Mouse (Mus musculus): Measurements from ENCODE around the gene Daglb. TPM values are rescaled to one million over a fixed set of nuclear protein-coding genes. Genes with fewer than 3 reads are reported as not detected.

Daglb gene
- polyA plus RNA-seq, 1 experiment from 2014 or later = 9.2 TPM

- Histone ChIP-seq H3K36me3 (ENCODE audit: insufficient read depth) (no peaks in the 10 kb centered on the region; the same call in 1 of the 2 replicates), H3K27ac (ENCODE audit: low read depth) (peak overlapping the region; percentile 99), H3K4me1 (ENCODE audit: insufficient read depth) (peaks cover 21% of the 10 kb centered on the region), H3K9me3 (ENCODE audit: low read depth, low read length) (no peaks in the 10 kb centered on the region), H3K4me2 (peak overlapping the region; percentile 91), H3K9ac (peak overlapping the region; percentile 99), H3K27me3 (ENCODE audit: insufficient read depth, low read length) (no peaks in the 10 kb centered on the region), H3K4me3 (ENCODE audit: low read depth, low read length) (peak overlapping the region; percentile 99)
- no peak for TF ChIP-seq CTCF (IDR thresholded peaks at IDR 0.05; ENCODE audit: low read depth)
- DNase-seq (peak; percentile 75), ATAC-seq (ENCODE audit: insufficient read depth) (no peak)
- WGBS = under 1% methylated on average over 28 of the region's 28 CpGs
These were observed 62.4 kb downstream of the Daglb start for GRCm38 (mm10) chr5:143526698-143527331.

- H3K27me3 ChIP-seq (ENCODE audit: insufficient read depth, low read length) = no peaks in the 10 kb centered on the region
- H3K4me2 ChIP-seq = peak within 1 kb of the TSS; percentile 91
- peak within 1 kb of the TSS; percentile 99 for H3K9ac ChIP-seq
- peak within 1 kb of the TSS; percentile 99 for H3K4me3 ChIP-seq (ENCODE audit: low read depth, low read length)
- no peaks in the 10 kb centered on the region for H3K9me3 ChIP-seq (ENCODE audit: low read depth, low read length)
- H3K27ac ChIP-seq (ENCODE audit: low read depth) = peak within 1 kb of the TSS; percentile 99
- under 1% methylated on average over 97 of the region's 105 CpGs for WGBS
- peaks cover 21% of the 10 kb centered on the region for H3K4me1 ChIP-seq (ENCODE audit: insufficient read depth)
- no peak for TF ChIP-seq CTCF (IDR thresholded peaks at IDR 0.05; ENCODE audit: low read depth)
- no peaks in the 10 kb centered on the region; the same call in 1 of the 2 replicates for H3K36me3 ChIP-seq (ENCODE audit: insufficient read depth)
- ATAC-seq (ENCODE audit: insufficient read depth) = peak; percentile 95
- peak; percentile 99 for DNase-seq
These were observed 63.3 kb downstream of the Daglb start, which contains the start of gene Rac1 for GRCm38 (mm10) chr5:143527486-143528307. Rac1 (minus strand) TSS chr5:143528036.

- DNase-seq (no peak), ATAC-seq (ENCODE audit: insufficient read depth) (no peak)
- peak overlapping the region; percentile 91 for H3K4me2 ChIP-seq
- peak overlapping the region; percentile 99 for H3K4me3 ChIP-seq (ENCODE audit: low read depth, low read length)
- 0 out of 2 replicates have a peak, but pooled peaks have one; percentile 1 for TF ChIP-seq CTCF (IDR thresholded peaks at IDR 0.05; ENCODE audit: low read depth)
- no peaks in the 10 kb centered on the region for H3K27me3 ChIP-seq (ENCODE audit: insufficient read depth, low read length)
- peak overlapping the region; percentile 99 for H3K9ac ChIP-seq
- 14% methylated on average over 7 of the region's 7 CpGs for WGBS
- no peaks in the 10 kb centered on the region; the same call in 1 of the 2 replicates for H3K36me3 ChIP-seq (ENCODE audit: insufficient read depth)
- peak overlapping the region; percentile 99 for H3K27ac ChIP-seq (ENCODE audit: low read depth)
- peaks cover 21% of the 10 kb centered on the region for H3K4me1 ChIP-seq (ENCODE audit: insufficient read depth)
- no peaks in the 10 kb centered on the region for H3K9me3 ChIP-seq (ENCODE audit: low read depth, low read length)
These were observed 63.9 kb downstream of the Daglb start for GRCm38 (mm10) chr5:143528308-143528683.

- ATAC-seq (ENCODE audit: insufficient read depth) = no peak
- H3K27me3 ChIP-seq (ENCODE audit: insufficient read depth, low read length) = no peaks in the 10 kb centered on the region
- no peak overlapping the region for H3K4me3 ChIP-seq (ENCODE audit: low read depth, low read length)
- H3K36me3 ChIP-seq (ENCODE audit: insufficient read depth) = no peaks in the 10 kb centered on the region
- DNase-seq = no peak
- peaks cover 11% of the 10 kb centered on the region for H3K4me1 ChIP-seq (ENCODE audit: insufficient read depth)
- H3K9me3 ChIP-seq (ENCODE audit: low read depth, low read length) = no peaks in the 10 kb centered on the region
- H3K4me2 ChIP-seq = no peak overlapping the region
- 62% methylated on average over 7 of the region's 7 CpGs for WGBS
- H3K9ac ChIP-seq = no peak overlapping the region
- H3K27ac ChIP-seq (ENCODE audit: low read depth) = no peak overlapping the region
- no peak for TF ChIP-seq CTCF (IDR thresholded peaks at IDR 0.05; ENCODE audit: low read depth)
These were observed 66.3 kb downstream of the Daglb start for GRCm38 (mm10) chr5:143530715-143531114.

GRCm38 (mm10) chr5:143534922-143535321 is 70.5 kb downstream of the Daglb start:
- H3K4me1 ChIP-seq (ENCODE audit: insufficient read depth) = no peaks in the 10 kb centered on the region
- DNase-seq (no peak), ATAC-seq (ENCODE audit: insufficient read depth) (no peak)
- no peak overlapping the region for H3K9ac ChIP-seq
- no peak overlapping the region for H3K4me2 ChIP-seq
- no peak overlapping the region for H3K27ac ChIP-seq (ENCODE audit: low read depth)
- no peaks in the 10 kb centered on the region for H3K9me3 ChIP-seq (ENCODE audit: low read depth, low read length)
- 78% methylated on average over 4 of the region's 4 CpGs for WGBS
- TF ChIP-seq CTCF (IDR thresholded peaks at IDR 0.05; ENCODE audit: low read depth) = no peak
- no peaks in the 10 kb centered on the region for H3K27me3 ChIP-seq (ENCODE audit: insufficient read depth, low read length)
- no peaks in the 10 kb centered on the region for H3K36me3 ChIP-seq (ENCODE audit: insufficient read depth)
- no peak overlapping the region for H3K4me3 ChIP-seq (ENCODE audit: low read depth, low read length)

- H3K4me1 ChIP-seq (ENCODE audit: insufficient read depth) = no peaks in the 10 kb centered on the region
- H3K27me3 ChIP-seq (ENCODE audit: insufficient read depth, low read length) = no peaks in the 10 kb centered on the region
- TF ChIP-seq CTCF (IDR thresholded peaks at IDR 0.05; ENCODE audit: low read depth) = no peak
- DNase-seq = no peak
- no peak overlapping the region for H3K4me2 ChIP-seq
- H3K4me3 ChIP-seq (ENCODE audit: low read depth, low read length) = no peak overlapping the region
- 28% methylated on average over 2 of the region's 2 CpGs for WGBS
- no peak overlapping the region for H3K9ac ChIP-seq
- no peaks in the 10 kb centered on the region for H3K36me3 ChIP-seq (ENCODE audit: insufficient read depth)
- ATAC-seq (ENCODE audit: insufficient read depth) = no peak
- H3K9me3 ChIP-seq (ENCODE audit: low read depth, low read length) = no peaks in the 10 kb centered on the region
- H3K27ac ChIP-seq (ENCODE audit: low read depth) = no peak overlapping the region
These were observed 72.6 kb downstream of the Daglb start for GRCm38 (mm10) chr5:143537022-143537421.

- H3K4me2 ChIP-seq = no peak overlapping the region
- H3K9me3 ChIP-seq (ENCODE audit: low read depth, low read length) = no peaks in the 10 kb centered on the region
- no peak for TF ChIP-seq CTCF (IDR thresholded peaks at IDR 0.05; ENCODE audit: low read depth)
- H3K4me3 ChIP-seq (ENCODE audit: low read depth, low read length) = no peak overlapping the region
- DNase-seq (no peak), ATAC-seq (ENCODE audit: insufficient read depth) (no peak)
- no peaks in the 10 kb centered on the region for H3K36me3 ChIP-seq (ENCODE audit: insufficient read depth)
- WGBS = 84% methylated on average over 8 of the region's 8 CpGs
- H3K27ac ChIP-seq (ENCODE audit: low read depth) = no peak overlapping the region
- H3K4me1 ChIP-seq (ENCODE audit: insufficient read depth) = no peaks in the 10 kb centered on the region
- no peaks in the 10 kb centered on the region for H3K27me3 ChIP-seq (ENCODE audit: insufficient read depth, low read length)
- no peak overlapping the region for H3K9ac ChIP-seq
These were observed 74.7 kb downstream of the Daglb start for GRCm38 (mm10) chr5:143539111-143539510.

All from lung, embryonic 14.5 days (tissue).